Mouse (Mus musculus): Measurements from ENCODE around the gene Faxc. TPM values are rescaled to one million over a fixed set of nuclear protein-coding genes. Genes with fewer than 3 reads are reported as not detected.

Faxc gene
- total RNA-seq (2021): 1 to 10 TPM; 1.1 to 1.6 TPM
- long read RNA-seq, experiment 1, full-length matches to known transcripts: 1 of 1 reads
- long read RNA-seq, experiment 1, partial matches to known transcripts: 0 of 1 reads
- long read RNA-seq, experiment 1, other reads (novel, unspliced or antisense): 0 of 1 reads
- long read RNA-seq, experiment 2: 0 reads

DNA sequence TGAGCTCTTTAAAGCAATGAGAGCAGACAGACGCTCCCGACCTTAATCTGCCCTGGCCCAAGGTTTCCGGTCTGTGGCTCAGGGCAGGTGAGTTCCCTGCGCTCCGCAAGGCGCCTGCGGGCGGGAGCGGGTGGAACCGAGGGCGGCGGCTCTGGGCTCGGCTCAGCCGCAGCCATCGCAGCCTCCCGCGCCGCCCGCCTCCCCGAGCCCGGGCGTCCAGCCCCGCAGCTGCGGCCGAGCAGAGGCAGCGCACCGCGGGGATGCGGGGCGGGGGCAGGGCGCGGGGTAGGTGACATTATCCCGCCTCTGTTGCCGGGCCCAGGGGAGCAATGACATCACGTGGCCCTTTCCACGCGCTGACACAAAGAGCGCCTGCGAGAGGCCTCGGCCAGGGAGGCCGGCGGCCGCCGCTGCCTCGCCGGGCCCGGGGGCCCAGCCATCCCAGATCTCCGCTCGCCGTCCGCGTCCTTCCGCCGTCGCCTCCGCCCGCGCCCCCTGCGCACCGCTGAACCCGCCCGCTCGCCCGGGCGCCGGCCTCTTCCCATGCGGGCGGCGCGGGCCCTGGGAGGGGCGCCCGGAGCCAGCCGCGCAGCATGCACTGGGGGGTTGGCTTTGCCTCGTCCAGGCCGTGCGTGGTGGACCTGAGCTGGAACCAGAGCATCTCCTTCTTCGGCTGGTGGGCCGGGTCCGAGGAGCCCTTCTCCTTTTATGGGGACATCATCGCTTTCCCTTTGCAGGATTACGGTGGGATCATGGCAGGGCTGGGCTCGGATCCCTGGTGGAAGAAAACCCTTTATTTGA, at the start of gene Faxc:
Gene Faxc, plus strand, starts transcription at position 359 of the 801 bp plus-strand sequence.
- peak; percentile 31 to 44 for DNase-seq

DNA sequence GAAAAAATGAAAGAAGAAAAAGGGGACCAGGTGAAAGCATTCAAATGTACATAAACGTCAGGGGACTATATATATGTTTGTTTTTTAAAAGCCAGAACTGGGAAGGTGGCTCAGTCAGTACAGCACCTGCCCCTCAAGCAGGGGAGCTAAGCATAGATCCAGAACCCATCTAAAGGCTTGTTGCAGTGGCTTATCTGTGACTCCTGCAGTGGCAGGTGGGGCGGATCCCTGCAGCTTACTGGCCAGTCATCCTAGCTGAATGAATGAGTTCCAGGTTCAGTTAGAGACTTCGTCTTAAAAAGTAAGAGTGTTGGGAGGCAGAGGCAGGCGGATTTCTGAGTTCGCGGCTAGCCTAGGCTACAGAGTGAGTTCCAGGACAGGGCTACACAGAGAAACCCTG, 48.3 kb upstream of the Faxc start:
- DNase-seq: no peak

DNA sequence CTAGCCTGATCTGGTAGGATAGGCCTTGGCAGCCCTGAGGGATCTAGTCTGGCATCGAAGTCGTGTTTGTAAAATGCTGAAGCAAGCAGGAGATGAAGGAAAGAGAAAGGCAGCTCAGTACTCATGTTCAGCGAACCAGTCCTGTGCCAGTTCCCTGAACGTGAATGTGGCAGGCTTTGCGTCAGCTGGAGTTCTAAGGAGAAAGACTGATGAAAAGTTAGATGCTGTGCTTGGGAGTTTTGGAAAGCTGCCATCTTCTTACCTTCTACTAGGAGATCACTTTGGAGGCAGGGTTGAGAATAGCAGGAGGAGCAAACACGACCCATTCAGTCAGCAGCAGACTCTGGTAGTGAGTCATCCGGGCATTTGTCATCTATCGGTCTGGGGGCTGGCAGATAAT, 45.3 kb upstream of the Faxc start:
- DNase-seq: no peak

DNA sequence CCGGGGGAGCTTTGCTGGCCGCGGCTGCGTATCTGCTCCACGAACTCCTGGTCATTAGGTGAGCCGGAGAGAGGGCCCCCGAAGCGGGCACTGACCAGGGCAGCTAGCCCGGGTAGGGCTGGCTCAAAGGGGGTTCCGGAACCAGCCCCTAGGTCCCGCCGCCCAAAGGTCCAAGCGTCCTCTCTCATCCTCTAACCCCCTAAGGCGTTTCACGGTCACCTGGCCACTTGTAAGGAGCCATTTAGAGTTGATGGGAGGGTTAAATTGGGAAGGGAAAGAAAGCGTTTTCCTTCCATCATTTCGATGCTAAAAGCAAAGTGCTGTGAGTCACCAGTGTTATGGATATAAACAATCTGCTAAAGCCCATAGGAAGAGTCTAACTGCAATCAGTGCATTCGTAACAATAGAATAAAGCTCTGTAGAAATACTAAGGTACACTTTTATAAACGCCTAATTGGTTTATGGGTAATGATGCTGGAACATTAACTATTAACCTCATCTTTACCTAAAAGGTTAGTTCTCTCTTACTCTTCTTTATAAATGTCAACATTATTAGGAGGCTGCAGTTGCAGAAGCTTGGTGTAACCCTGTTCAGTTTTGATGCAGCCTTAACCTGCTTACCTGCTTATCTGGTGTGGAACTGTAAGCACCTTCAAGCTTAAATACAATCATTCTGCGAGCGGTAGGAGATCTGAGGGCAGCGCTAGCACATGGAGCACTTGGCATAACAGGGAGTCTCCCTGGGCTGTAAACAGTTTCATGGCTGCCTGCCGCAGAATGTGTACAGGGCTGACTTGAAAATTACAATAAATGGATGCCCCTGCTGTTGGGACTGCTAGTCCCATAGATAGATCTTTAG, 872 bp downstream of the Faxc start:
- DNase-seq: no peak

DNA sequence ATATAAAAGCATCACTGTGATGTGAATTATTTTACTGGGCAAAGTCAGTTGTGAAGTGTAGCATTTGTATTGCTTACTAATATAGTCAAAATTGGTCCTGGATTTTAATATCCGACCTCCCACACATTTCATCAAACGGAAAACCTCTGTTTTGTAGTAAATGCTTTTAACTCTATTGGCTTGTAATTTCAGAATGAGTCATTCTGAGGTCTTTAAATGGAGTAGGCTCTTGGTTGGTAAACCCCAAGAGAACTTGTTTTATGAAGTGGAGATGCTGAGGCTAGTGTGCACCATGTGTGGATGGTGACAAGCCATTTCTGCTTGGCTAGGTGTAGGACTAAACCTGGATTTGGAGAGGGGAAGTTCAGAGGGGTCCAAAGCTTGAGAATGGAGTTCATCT, 4.2 kb downstream of the Faxc start:
- no peak for DNase-seq

- no peak for DNase-seq
Measured at GRCm38 (mm10) chr4:21936424-21936823, 5.3 kb downstream of the Faxc start.

DNA sequence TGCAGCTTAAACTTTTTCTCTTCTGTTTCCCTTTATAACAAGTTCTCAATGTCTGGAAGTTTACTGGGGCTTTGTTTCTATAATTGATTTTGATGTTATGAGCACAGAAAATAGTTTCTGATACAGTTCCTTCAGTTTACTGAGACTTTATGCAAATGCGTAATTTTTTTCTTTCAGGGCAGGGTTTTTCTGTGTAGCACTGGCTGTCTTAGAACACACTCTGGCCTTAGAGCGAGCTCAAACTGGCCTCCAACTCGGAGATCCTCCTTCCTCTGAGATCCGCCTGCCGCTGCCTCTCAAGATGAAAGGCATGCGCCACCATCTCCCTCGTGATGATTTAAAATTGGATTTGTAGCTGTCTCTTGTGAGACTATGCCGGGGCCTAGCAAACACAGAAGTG, 6.8 kb downstream of the Faxc start:
- no peak for DNase-seq

GRCm38 (mm10) chr4:21944672-21945071, 13.5 kb downstream of the Faxc start:
- no peak for DNase-seq

DNA sequence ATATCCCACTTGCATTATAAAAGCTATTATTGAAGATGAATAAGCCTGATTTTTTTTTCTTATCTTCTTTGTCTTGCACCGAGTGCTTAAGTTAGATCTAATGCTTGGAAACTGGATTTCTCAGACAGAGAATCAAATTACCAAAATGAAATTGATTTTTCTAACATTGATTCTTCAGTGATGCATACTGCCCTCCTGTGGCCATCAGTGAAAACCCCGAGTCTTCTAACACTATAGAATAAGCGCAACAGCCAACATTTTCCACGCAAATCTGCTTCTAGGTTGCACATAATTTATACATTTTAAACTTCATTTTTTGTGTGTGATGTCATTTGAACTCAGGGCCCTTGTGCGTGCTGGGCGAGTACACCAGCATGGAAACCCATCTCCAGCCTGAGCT, 20.3 kb downstream of the Faxc start:
- peak; percentile 4 to 34 for DNase-seq

GRCm38 (mm10) chr4:21952255-21952654, 21.1 kb downstream of the Faxc start:
- DNase-seq: no peak

- DNase-seq: peak; percentile 4 to 20
Measured at GRCm38 (mm10) chr4:21957570-21958321, 26.6 kb downstream of the Faxc start.

- DNase-seq: no peak
Measured at GRCm38 (mm10) chr4:21971949-21972348, 40.8 kb downstream of the Faxc start.

- no peak for DNase-seq
Measured at GRCm38 (mm10) chr4:21974126-21974525, 43.0 kb downstream of the Faxc start.

GRCm38 (mm10) chr4:21980471-21980870, 49.3 kb downstream of the Faxc start:
- DNase-seq: no peak

DNA sequence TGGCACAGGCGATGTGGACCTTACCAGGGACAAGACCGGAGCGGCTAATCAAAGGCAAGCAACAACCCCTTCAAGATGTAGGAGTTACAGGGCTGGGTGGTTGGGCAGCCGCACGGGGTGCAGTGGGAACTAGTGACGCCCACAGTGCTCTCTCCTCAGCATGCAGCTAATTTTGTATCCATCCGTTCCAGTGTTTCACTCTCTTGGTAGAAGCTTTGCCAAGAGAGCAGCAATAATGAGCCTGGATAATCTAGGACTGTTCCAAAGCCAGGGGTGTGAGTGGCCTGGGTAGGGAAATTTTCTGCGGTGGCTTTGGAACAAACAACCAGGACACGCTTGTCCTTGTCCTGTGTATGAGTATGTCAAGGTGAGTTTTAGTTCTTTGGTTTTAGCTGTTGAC, 51.3 kb downstream of the Faxc start:
- no peak for DNase-seq

DNA sequence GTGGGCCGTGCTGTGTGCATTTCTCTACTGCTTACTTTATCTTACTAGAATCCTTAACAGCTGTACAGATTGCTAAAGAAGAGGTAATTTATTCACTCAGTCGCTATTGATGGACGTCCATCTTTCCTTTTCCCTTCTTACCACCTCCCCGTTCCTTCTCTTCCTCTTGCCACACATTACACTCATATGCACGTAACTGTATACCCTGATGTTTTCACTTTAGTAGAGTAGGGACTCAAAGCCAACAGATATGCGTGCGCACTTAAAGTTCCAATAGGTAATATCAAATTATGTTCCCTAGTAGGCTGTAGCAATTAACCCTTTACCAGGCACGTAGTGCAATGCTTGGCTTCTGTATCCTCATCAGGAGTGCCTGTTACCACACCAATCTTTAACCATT, 55.7 kb downstream of the Faxc start:
- DNase-seq: no peak

DNA sequence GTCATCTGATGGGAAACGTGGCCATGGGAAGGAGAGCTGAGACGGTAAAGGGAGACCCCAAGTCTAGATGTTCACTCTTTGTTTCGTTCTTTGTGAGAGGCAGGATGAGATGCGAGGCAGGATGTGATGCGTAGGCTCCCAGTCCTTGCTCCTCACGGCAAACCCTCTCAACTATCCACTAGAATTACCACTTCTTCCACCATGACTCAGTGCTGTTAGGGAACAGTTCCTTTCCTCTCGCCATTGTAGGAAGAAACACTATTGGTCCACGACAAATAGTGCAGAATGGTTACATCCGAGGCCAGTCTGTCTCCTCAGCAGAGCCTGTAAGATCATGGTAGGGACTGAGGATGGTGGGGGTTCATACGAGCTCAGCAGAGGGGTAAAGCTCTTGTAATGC, 56.3 kb downstream of the Faxc start:
- no peak for DNase-seq

DNA sequence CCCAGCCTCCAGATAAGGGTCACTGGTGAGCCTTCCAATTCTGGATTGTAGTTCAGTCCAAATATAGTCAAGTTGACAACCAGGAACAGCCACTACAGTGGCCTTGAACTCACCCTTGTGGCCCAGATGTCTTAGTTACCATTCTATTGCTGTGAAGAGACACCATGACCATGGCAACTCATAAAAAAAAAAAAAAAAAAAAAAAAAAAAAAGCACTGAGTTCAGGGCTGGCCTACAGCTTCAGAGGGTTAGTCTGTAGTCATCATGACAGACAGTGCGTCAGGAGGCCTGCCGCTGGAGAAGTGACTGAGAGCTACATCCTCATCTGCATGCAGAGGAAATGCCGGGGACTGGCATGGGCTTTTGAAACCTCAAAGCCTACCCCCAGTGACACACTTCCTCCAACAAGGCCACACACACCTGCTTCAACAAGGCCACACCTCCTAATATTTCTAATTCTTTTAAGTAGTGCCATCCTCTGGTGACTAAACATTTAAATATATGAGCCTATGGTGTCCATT, 58.5 kb downstream of the Faxc start:
- DNase-seq: no peak

- DNase-seq: peak in 1 of 2 experiments; percentile 16
Measured at GRCm38 (mm10) chr4:21990580-21991235, 59.6 kb downstream of the Faxc start.

DNA sequence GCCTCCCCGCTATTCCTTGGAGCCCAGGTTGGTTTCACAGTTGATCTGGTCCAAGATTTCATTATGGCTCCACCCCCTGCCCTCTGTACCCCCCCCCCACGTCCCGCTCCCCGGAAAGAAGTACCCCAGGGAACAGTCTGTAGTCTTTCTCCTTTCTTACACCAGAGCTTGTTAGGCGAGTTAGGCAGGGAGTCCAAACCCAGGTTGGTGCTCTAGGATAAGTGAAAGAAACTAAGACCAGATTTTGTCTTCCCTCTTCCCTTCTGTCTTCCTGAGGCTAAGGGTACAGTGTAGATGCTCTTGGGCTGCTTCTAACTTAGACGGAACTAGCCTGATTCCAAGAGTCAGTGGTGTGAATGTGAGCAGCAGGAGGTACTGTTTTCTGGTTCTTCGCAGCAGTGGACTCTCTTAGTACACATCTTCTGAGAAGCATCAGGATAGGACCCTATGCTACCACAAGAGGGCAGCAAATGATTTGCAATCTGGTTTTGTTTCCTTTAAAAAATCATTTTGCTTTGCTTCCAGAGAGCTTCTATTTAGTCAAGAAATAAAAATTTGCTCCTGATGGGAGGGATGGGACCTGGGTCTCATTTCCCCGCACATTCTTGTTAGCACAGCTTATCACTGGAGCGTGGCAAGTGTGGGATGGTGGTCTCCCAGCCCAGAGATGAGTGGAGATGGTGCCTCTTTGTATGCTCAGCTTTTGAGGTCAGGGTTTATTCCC, 86.7 kb downstream of the Faxc start:
- peak; percentile 4 to 43 for DNase-seq

DNA sequence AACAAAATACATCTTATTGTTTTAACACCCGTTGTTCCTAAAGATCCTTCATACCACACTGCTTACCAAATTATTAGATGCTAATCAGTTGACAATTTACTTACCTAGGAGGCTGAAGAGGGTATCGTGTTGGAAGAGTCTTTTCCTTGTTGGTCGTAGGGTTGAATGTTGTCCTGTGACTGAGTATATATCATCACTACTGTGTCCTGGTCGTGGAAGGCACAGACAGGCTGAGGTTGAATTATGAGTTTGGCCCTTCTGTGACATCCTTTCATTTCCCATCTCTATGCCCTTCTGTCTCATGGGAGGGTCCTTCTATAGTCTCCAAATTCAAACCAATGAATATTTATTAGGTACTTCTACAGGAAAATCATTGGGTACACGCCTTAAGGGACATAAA, 87.3 kb downstream of the Faxc start:
- DNase-seq: no peak
